Mouse (Mus musculus) left cerebral cortex, postnatal 10 days (tissue): Measurements from ENCODE around the gene Adamts7. TPM values are rescaled to one million over a fixed set of nuclear protein-coding genes. Genes with fewer than 3 reads are reported as not detected.

Experiments
- DNase-seq, 2 experiments: peaks; one replicate each; pipeline ENCODE4 v3.0.0; 2021 to 2022; ENCODE audit warnings: low spot score in 2 of 2, mixed read lengths in 1 of 2; ENCODE audit errors: extremely low spot score in 1 of 2
- intact Hi-C: fragments of 180-260 bp; cut with DNase I; formaldehyde crosslinking; loops from one replicate; pipeline ENCODE4 v1.15.1; 2025
- total RNA-seq, 2 experiments: library from RNA; stranded (reverse); gene quantifications; 2 replicates each; pipeline ENCODE4 v1.2.3; 2021

Adamts7 gene
- total RNA-seq, 2 experiments from 2014 or later: 0.94 to 1.1 TPM

GRCm38 (mm10) chr9:90135963-90136677 lies 26.7 kb upstream of the Adamts7 start:
- intact Hi-C loops: no loop called here
- DNase-seq: peak in 1 of 2 experiments; percentile 77

- DNase-seq: no peak
- intact Hi-C loops: no loop called here
Observed at GRCm38 (mm10) chr9:90136678-90136965, 26.2 kb upstream of the Adamts7 start.

GRCm38 (mm10) chr9:90145788-90146187 lies 17.1 kb upstream of the Adamts7 start:
- peak in 1 of 2 experiments; percentile 52 for DNase-seq
- intact Hi-C loops: no loop called here

GRCm38 (mm10) chr9:90146869-90147268 lies 16.0 kb upstream of the Adamts7 start:
- intact Hi-C loops: no loop called here
- DNase-seq: no peak

GRCm38 (mm10) chr9:90162243-90162925 lies 485 bp upstream of the Adamts7 start:
- DNase-seq: peak in 1 of 2 experiments; percentile 72
- intact Hi-C loops: no loop called here

GRCm38 (mm10) chr9:90163749-90164095 lies 853 bp downstream of the Adamts7 start:
- intact Hi-C loops: no loop called here
- DNase-seq: peak in 1 of 2 experiments; percentile 74

- no peak for DNase-seq
- intact Hi-C loops: no loop called here
Observed at GRCm38 (mm10) chr9:90164670-90165453, 2.0 kb downstream of the Adamts7 start.

- no peak for DNase-seq
Observed at GRCm38 (mm10) chr9:90165590-90165989, 2.7 kb downstream of the Adamts7 start.

GRCm38 (mm10) chr9:90166615-90167014 lies 3.7 kb downstream of the Adamts7 start:
- DNase-seq: no peak
- intact Hi-C loops: no loop called here

More at GRCm38 (mm10) chr9:90165590-90165989, 2.7 kb downstream of the Adamts7 start:
- intact Hi-C loops: no loop called here

GRCm38 (mm10) chr9:90169965-90170364 lies 7.1 kb downstream of the Adamts7 start:
- no peak for DNase-seq
- intact Hi-C loops: no loop called here

GRCm38 (mm10) chr9:90171421-90171820 lies 8.6 kb downstream of the Adamts7 start:
- intact Hi-C loops: no loop called here
- no peak for DNase-seq

GRCm38 (mm10) chr9:90172528-90173321 lies 9.9 kb downstream of the Adamts7 start:
- intact Hi-C loops: no loop called here
- no peak for DNase-seq

GRCm38 (mm10) chr9:90173330-90173729 lies 10.5 kb downstream of the Adamts7 start:
- no peak for DNase-seq
- intact Hi-C loops: no loop called here

GRCm38 (mm10) chr9:90179409-90179808 lies 16.5 kb downstream of the Adamts7 start:
- intact Hi-C loops: no loop called here
- DNase-seq: no peak

GRCm38 (mm10) chr9:90181656-90182388 lies 19.0 kb downstream of the Adamts7 start:
- peak in 1 of 2 experiments; percentile 3 for DNase-seq
- intact Hi-C loops: no loop called here

GRCm38 (mm10) chr9:90182636-90183421 lies 20.0 kb downstream of the Adamts7 start:
- intact Hi-C loops: no loop called here
- no peak for DNase-seq

- intact Hi-C loops: no loop called here
Observed at GRCm38 (mm10) chr9:90183550-90183949, 20.7 kb downstream of the Adamts7 start.

GRCm38 (mm10) chr9:90184116-90184515 lies 21.2 kb downstream of the Adamts7 start:
- no peak for DNase-seq

More at GRCm38 (mm10) chr9:90183550-90183949, 20.7 kb downstream of the Adamts7 start:
- no peak for DNase-seq

More at GRCm38 (mm10) chr9:90184116-90184515, 21.2 kb downstream of the Adamts7 start:
- intact Hi-C loops: no loop called here
